ENCODE assay signal across 11 mouse cellular contexts in the genomic region with DNA sequence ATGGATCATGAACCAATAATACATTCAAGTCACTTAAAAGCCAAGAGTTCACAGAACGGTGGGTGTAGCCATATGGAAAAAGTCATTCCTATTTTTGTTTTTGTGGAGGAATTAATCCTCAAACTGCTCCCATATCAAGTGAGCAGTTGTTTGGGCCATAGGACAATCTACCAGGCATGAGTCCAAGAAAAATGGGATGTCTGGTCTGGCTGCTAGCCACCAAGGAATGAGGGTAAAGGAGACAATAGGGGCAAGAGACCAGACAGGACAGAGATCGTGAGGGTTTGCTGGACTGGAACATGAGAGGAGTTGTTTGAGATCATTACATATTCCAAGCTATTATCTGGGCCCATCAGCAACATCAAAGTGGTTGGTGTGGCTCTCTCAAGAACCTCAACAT.
DNase-seq lines count a peak whose midpoint lies in the region; ATAC-seq and TF ChIP-seq lines count a peak whose summit lies in the region.
"Had no signal": no experiment of that assay in that cellular context is flagged by ENCODE, and none has a peak within 500 bp of the region (broad histone marks: within the 10 kb centered on the region; RNA-seq: fewer than 3 reads in every experiment).

No protein-coding gene starts in this region.

- H3K4me2 ChIP-seq in midbrain, embryonic 14.5 days (ENCODE audit: low read length), result no peak overlapping the region
- H3K4me2 ChIP-seq: hindbrain, embryonic 14.5 days had no signal

- 40% methylated on average over 2 of the region's 2 CpGs for WGBS in lung, adult 2 months
- WGBS in midbrain, embryonic 14.5 days, result 47% methylated on average over 2 of the region's 2 CpGs

- H3K27ac ChIP-seq in midbrain, embryonic 14.5 days (replicated peaks; ENCODE audit: low read depth, low read length), result no peak overlapping the region
- H3K27ac ChIP-seq: heart, adult 2 months; hindbrain, embryonic 14.5 days had no signal

- no peaks in the 10 kb centered on the region for H3K27me3 ChIP-seq in midbrain, embryonic 14.5 days (ENCODE audit: control insufficient read depth, insufficient read depth, low read length)

- H3K4me3 ChIP-seq in lung, adult 2 months (replicated peaks; ENCODE audit: extremely low read depth, low read depth, low read length), result no peak overlapping the region
- H3K4me3 ChIP-seq in midbrain, embryonic 14.5 days (replicated peaks; ENCODE audit: low read depth, low read length), result no peak overlapping the region
- H3K4me3 ChIP-seq: heart, adult 2 months had no signal

- H3K9me3 ChIP-seq in midbrain, embryonic 14.5 days (ENCODE audit: control insufficient read depth, low read length), result no peaks in the 10 kb centered on the region

- H3K9ac ChIP-seq in midbrain, embryonic 14.5 days (replicated peaks; ENCODE audit: low read length), result no peak overlapping the region
- H3K9ac ChIP-seq: hindbrain, embryonic 14.5 days had no signal

- intact Hi-C loops in heart, postnatal 25 days (cut with DNase I), result no loop called here

- TF ChIP-seq CTCF in lung, adult 2 months (IDR thresholded peaks at IDR 0.05; ENCODE audit: insufficient read depth, low read length), result no peak

- H3K4me1 ChIP-seq in lung, adult 2 months (ENCODE audit: control insufficient read depth, insufficient read depth, low read length), result peaks cover 11% of the 10 kb centered on the region
- H3K4me1 ChIP-seq in midbrain, embryonic 14.5 days (ENCODE audit: control insufficient read depth, insufficient read depth, low read length), result peaks cover 14% of the 10 kb centered on the region; the same call in 1 of the 2 replicates

- no peak for TF ChIP-seq POLR2A in lung, adult 2 months (IDR thresholded peaks at IDR 0.05; ENCODE audit: borderline replicate concordance, extremely low read depth, low read depth, low read length)

- ATAC-seq in midbrain, embryonic 14.5 days (ENCODE audit: low FRiP score, low TSS enrichment), result no peak

- H3K36me3 ChIP-seq in midbrain, embryonic 14.5 days (ENCODE audit: control insufficient read depth, insufficient read depth, low read length), result no peaks in the 10 kb centered on the region

- DNase-seq in heart, adult 18-20 months, result peak; percentile 34 to 43
- DNase-seq in heart, postnatal 25 days (ENCODE audit: low spot score), result no peak
- peak; percentile 20 for DNase-seq in lung, postnatal 10 days
- DNase-seq in lung, adult 2 months, result no peak
- peak; percentile 49 for DNase-seq in cerebellum, adult 9-11 months
- no peak for DNase-seq in urinary bladder, adult 18-20 months (ENCODE audit: low spot score in 2 of 2)
- no peak for DNase-seq in midbrain, embryonic 14.5 days
- DNase-seq in layer of hippocampus, adult 8-10 months (ENCODE audit: low spot score in 2 of 2), result no peak
- DNase-seq: right cerebral cortex, postnatal 14 days had no signal

Comparison
In these comparisons a context has a peak if more than half of its experiments do, and no peak if none do; other contexts are left out.
1. DNase-seq: peak in heart, adult 18-20 months (2 of 2), lung, postnatal 10 days (single experiment) and cerebellum, adult 9-11 months (single experiment); none in heart, postnatal 25 days (single experiment), lung, adult 2 months (single experiment), urinary bladder, adult 18-20 months (0 of 2), midbrain, embryonic 14.5 days (single experiment) and layer of hippocampus, adult 8-10 months (0 of 2).